15 mouse cellular contexts compared by ENCODE assay signal in genomic region chr8:13010313-13010712, GRCm38 (mm10). TPM values are rescaled to one million over a fixed set of nuclear protein-coding genes. Genes with fewer than 3 reads are reported as not detected.
A peak's percentile ranks its signal among the peaks of the same experiment; 100 is the strongest.
DNase-seq lines count a peak whose midpoint lies in the region; ATAC-seq and TF ChIP-seq lines count a peak whose summit lies in the region.
"Had no signal": no experiment of that assay in that cellular context is flagged by ENCODE, and none has a peak within 500 bp of the region (broad histone marks: within the 10 kb centered on the region; RNA-seq: fewer than 3 reads in every experiment).

No protein-coding gene starts in this region.

- H3K79me2 ChIP-seq in MEL (ENCODE audit: control insufficient read depth, insufficient read depth, low read length, poor library complexity) = no peaks in the 10 kb centered on the region
- no peaks in the 10 kb centered on the region for H3K79me2 ChIP-seq in liver, adult 2 months (ENCODE audit: control insufficient read depth, insufficient read depth, low read length)

- TF ChIP-seq EP300 in MEL (IDR thresholded peaks at IDR 0.05; ENCODE audit: low read depth in 1 of 2, low read length in 2 of 2) = no peak

- no peak for TF ChIP-seq POLR2A in MEL (IDR thresholded peaks at IDR 0.05; ENCODE audit: control insufficient read depth in 1 of 2, insufficient read depth in 1 of 2, low read depth in 1 of 2, low read length in 2 of 2, poor library complexity in 1 of 2)
- TF ChIP-seq POLR2A in liver, adult 2 months (IDR thresholded peaks at IDR 0.05; ENCODE audit: extremely low read depth, insufficient read depth, low read length) = no peak

- no peak overlapping the region for H3K27ac ChIP-seq in hindbrain, postnatal 0 days
- no peak overlapping the region for H3K27ac ChIP-seq in hindbrain, embryonic 12.5 days
- H3K27ac ChIP-seq in MEL (ENCODE audit: control insufficient read depth, low read depth, low read length) = no peak overlapping the region
- H3K27ac ChIP-seq in liver, adult 2 months (replicated peaks; ENCODE audit: insufficient read depth, low read depth, low read length) = no peak overlapping the region
- H3K27ac ChIP-seq: heart, embryonic 10.5 days; limb, embryonic 13.5 days had no signal

- no peaks in the 10 kb centered on the region for H3K27me3 ChIP-seq in hindbrain, postnatal 0 days (ENCODE audit: insufficient read depth, low read length)
- H3K27me3 ChIP-seq in hindbrain, embryonic 12.5 days = no peaks in the 10 kb centered on the region
- H3K27me3 ChIP-seq in MEL (ENCODE audit: control insufficient read depth in 1 of 2, insufficient read depth in 2 of 2, low read length in 2 of 2) = peaks cover 0 to 1% of the 10 kb centered on the region in 2 experiments; a peak in 1 of 4 replicates
- H3K27me3 ChIP-seq in liver, adult 2 months (ENCODE audit: control insufficient read depth, insufficient read depth, low read length) = no peaks in the 10 kb centered on the region
- H3K27me3 ChIP-seq: limb, embryonic 13.5 days had no signal

- peaks cover 96% of the 10 kb centered on the region for H3K36me3 ChIP-seq in hindbrain, postnatal 0 days (ENCODE audit: insufficient read depth, low read length)
- H3K36me3 ChIP-seq in hindbrain, embryonic 12.5 days = peaks cover 94% of the 10 kb centered on the region
- no peaks in the 10 kb centered on the region for H3K36me3 ChIP-seq in MEL (ENCODE audit: control insufficient read depth in 1 of 2, insufficient read depth in 2 of 2, low read length in 2 of 2)
- no peaks in the 10 kb centered on the region for H3K36me3 ChIP-seq in liver, adult 2 months (ENCODE audit: control insufficient read depth, insufficient read depth, low read length)

- no peaks in the 10 kb centered on the region for H3K4me1 ChIP-seq in hindbrain, postnatal 0 days (ENCODE audit: insufficient read depth, low read length)
- no peaks in the 10 kb centered on the region for H3K4me1 ChIP-seq in hindbrain, embryonic 12.5 days
- H3K4me1 ChIP-seq in MEL (ENCODE audit: control insufficient read depth in 1 of 2, insufficient read depth in 2 of 2, low read length in 2 of 2) = no peaks in the 10 kb centered on the region
- H3K4me1 ChIP-seq in liver, adult 2 months (ENCODE audit: control insufficient read depth, insufficient read depth, low read length) = no peaks in the 10 kb centered on the region
- H3K4me1 ChIP-seq: limb, embryonic 13.5 days had no signal

- peak; percentile 32 for TF ChIP-seq CTCF in hindbrain, postnatal 0 days (IDR thresholded peaks at IDR 0.05; ENCODE audit: low read depth)
- peak in 2 of 3 experiments; percentile 21 to 30; a peak in 3 of 6 replicates for TF ChIP-seq CTCF in MEL (IDR thresholded peaks at IDR 0.05 in 2 of 3, conservative IDR thresholded peaks at IDR 0.05 in 1 of 3; ENCODE audit: control insufficient read depth in 1 of 3, insufficient read depth in 1 of 3, low read depth in 2 of 3, low read length in 3 of 3, poor library complexity in 1 of 3, severe bottlenecking in 1 of 3)
- TF ChIP-seq CTCF in liver, adult 2 months (IDR thresholded peaks at IDR 0.05; ENCODE audit: low read depth, low read length) = peak; percentile 90

- no peak; the same call in 1 of the 2 replicates for TF ChIP-seq RAD21 in MEL (IDR thresholded peaks at IDR 0.05; ENCODE audit: low read depth, low read length)

- peak; percentile 13 for DNase-seq in hindbrain, postnatal 0 days (ENCODE audit: low spot score)
- peak; percentile 11 for DNase-seq in MEL (ENCODE audit: low read depth, low spot score)
- peak; percentile 84 for DNase-seq in liver, adult 2 months (ENCODE audit: extremely low read depth, low read depth, low spot score)
- peak; percentile 17 for DNase-seq in lung, postnatal 14 days
- no peak for DNase-seq in left cerebral cortex, adult 18-20 months (ENCODE audit: low spot score in 2 of 2)
- DNase-seq in spleen, postnatal 36 days (ENCODE audit: low spot score in 2 of 2) = no peak
- no peak for DNase-seq in gastrocnemius, postnatal 4 days (ENCODE audit: low spot score in 2 of 2)
- DNase-seq: adrenal gland, postnatal 10 days; kidney, adult 18-20 months; thymus, postnatal 4 days had no signal

- ATAC-seq in hindbrain, postnatal 0 days = no peak
- ATAC-seq in hindbrain, embryonic 12.5 days (ENCODE audit: low FRiP score) = no peak

- no peak overlapping the region for H3K4me3 ChIP-seq in hindbrain, postnatal 0 days (ENCODE audit: low read length)
- H3K4me3 ChIP-seq in hindbrain, embryonic 12.5 days = no peak overlapping the region
- no peak overlapping the region for H3K4me3 ChIP-seq in MEL (ENCODE audit: control insufficient read depth in 1 of 2, insufficient read depth in 1 of 2, low read depth in 2 of 2, low read length in 2 of 2)
- H3K4me3 ChIP-seq in liver, adult 2 months (ENCODE audit: insufficient read depth, low read depth, low read length) = no peak overlapping the region
- H3K4me3 ChIP-seq: heart, embryonic 10.5 days; limb, embryonic 13.5 days had no signal

- 73% methylated on average over 4 of the region's 4 CpGs for WGBS in hindbrain, postnatal 0 days
- 58% methylated on average over 4 of the region's 4 CpGs for WGBS in hindbrain, embryonic 12.5 days
- WGBS in liver, adult 2 months = 22% methylated on average over 4 of the region's 4 CpGs

- H3K9ac ChIP-seq in hindbrain, postnatal 0 days (replicated peaks; ENCODE audit: low read length) = no peak overlapping the region
- H3K9ac ChIP-seq in hindbrain, embryonic 12.5 days = no peak overlapping the region
- H3K9ac ChIP-seq in MEL (ENCODE audit: control insufficient read depth, low read depth, low read length, poor library complexity, severe bottlenecking) = no peak overlapping the region
- no peak overlapping the region for H3K9ac ChIP-seq in liver, adult 2 months (ENCODE audit: low read depth, low read length)
- H3K9ac ChIP-seq: limb, embryonic 13.5 days had no signal

- H3K9me3 ChIP-seq in hindbrain, postnatal 0 days (ENCODE audit: low read length) = no peaks in the 10 kb centered on the region
- H3K9me3 ChIP-seq in hindbrain, embryonic 12.5 days (replicated peaks) = no peaks in the 10 kb centered on the region
- no peaks in the 10 kb centered on the region for H3K9me3 ChIP-seq in MEL (replicated peaks; ENCODE audit: insufficient read depth, low read length)

- H3K4me2 ChIP-seq in hindbrain, postnatal 0 days (ENCODE audit: low read depth, low read length) = no peak overlapping the region
- no peak overlapping the region for H3K4me2 ChIP-seq in hindbrain, embryonic 12.5 days (replicated peaks)
- H3K4me2 ChIP-seq: limb, embryonic 13.5 days had no signal

TF ChIP-seq in MEL, 35 proteins besides CTCF, POLR2A, EP300 and RAD21:
- TF ChIP-seq UBTF (IDR thresholded peaks at IDR 0.05; ENCODE audit: borderline replicate concordance, insufficient read depth, low read depth, low read length) = no peak
- TF ChIP-seq HCFC1 (IDR thresholded peaks at IDR 0.05; ENCODE audit: low read depth, low read length) = no peak
- TF ChIP-seq SMC3 (IDR thresholded peaks at IDR 0.05; ENCODE audit: low read depth, low read length) = peak; percentile 17
- TF ChIP-seq ZC3H11A (IDR thresholded peaks at IDR 0.05; ENCODE audit: low read depth, low read length) = peak; percentile 3; the same call in 1 of the 2 replicates

RNA-seq across cellular contexts. Expression of gene F7, which starts 15.5 kb away (rescaled TPM):
- 0.10 TPM in 1 of 2 replicates, not detected in the other for total RNA-seq in hindbrain, postnatal 0 days (2014; rRNA removed)
- polyA plus RNA-seq in hindbrain, postnatal 0 days (2015; fragmentation: Nextera tagmentation; extraction: Ambion mirVana) = not detected in 2 replicates
- polyA plus RNA-seq in hindbrain, embryonic 12.5 days (2016; fragmentation: Nextera tagmentation; extraction: Ambion mirVana) = not detected in 2 replicates
- not detected in 2 replicates for total RNA-seq in MEL (2012; rRNA removed)
- not detected for polyA plus RNA-seq in MEL (2012; ENCODE audit: insufficient read depth in 1 of 2, insufficient read length in 2 of 2, low read depth in 1 of 2, low replicate concordance in 2 of 2, missing spikeins in 1 of 2)
- total RNA-seq in liver, adult 2 months (2014; rRNA removed) = 95.0 and 117 TPM in 2 replicates
- polyA plus RNA-seq in liver, adult 2 months (2012; rRNA removed) = 173 and 185 TPM in 2 replicates
- under 1 TPM in 1 of 2 experiments, not detected in 1; 0.19 TPM for total RNA-seq in left cerebral cortex, adult 18-20 months (2021)
- under 1 TPM in 1 of 2 experiments, not detected in 1; 0.18 TPM for total RNA-seq in gastrocnemius, postnatal 4 days (2021)
- polyA plus RNA-seq: limb, embryonic 13.5 days had no signal

RNA-seq across cellular contexts. Expression of gene F10, which starts 26.8 kb away (rescaled TPM):
- 0.05 TPM in 1 of 2 replicates, not detected in the other for total RNA-seq in hindbrain, postnatal 0 days (2014; rRNA removed)
- 0.14 and 0.34 TPM in 2 replicates for polyA plus RNA-seq in hindbrain, postnatal 0 days (2015; fragmentation: Nextera tagmentation; extraction: Ambion mirVana)
- 0.59 and 0.66 TPM in 2 replicates for polyA plus RNA-seq in hindbrain, embryonic 12.5 days (2016; fragmentation: Nextera tagmentation; extraction: Ambion mirVana)
- 0.04 TPM in 1 of 2 replicates, not detected in the other for total RNA-seq in MEL (2012; rRNA removed)
- polyA plus RNA-seq in MEL (2012; ENCODE audit: insufficient read depth in 1 of 2, insufficient read length in 2 of 2, low read depth in 1 of 2, low replicate concordance in 2 of 2, missing spikeins in 1 of 2) = under 1 TPM in 1 of 2 experiments, not detected in 1; 0.03 TPM
- 374 and 399 TPM in 2 replicates for total RNA-seq in liver, adult 2 months (2014; rRNA removed)
- polyA plus RNA-seq in liver, adult 2 months (2012; rRNA removed) = 267 and 371 TPM in 2 replicates
- not detected for total RNA-seq in left cerebral cortex, adult 18-20 months (2021)
- total RNA-seq in gastrocnemius, postnatal 4 days (2021) = 1 to 10 TPM in 1 of 2 experiments, not detected in 1; 1.7 TPM
- total RNA-seq: layer of hippocampus, postnatal 10 days had no signal

RNA-seq across cellular contexts. Expression of gene Proz, which starts 50.4 kb away (rescaled TPM):
- not detected in 2 replicates for total RNA-seq in hindbrain, postnatal 0 days (2014; rRNA removed)
- 0.40 and 0.58 TPM in 2 replicates for polyA plus RNA-seq in hindbrain, postnatal 0 days (2015; fragmentation: Nextera tagmentation; extraction: Ambion mirVana)
- polyA plus RNA-seq in hindbrain, embryonic 12.5 days (2016; fragmentation: Nextera tagmentation; extraction: Ambion mirVana) = 0.65 and 0.68 TPM in 2 replicates
- total RNA-seq in MEL (2012; rRNA removed) = 0.10 and 0.12 TPM in 2 replicates
- polyA plus RNA-seq in MEL (2012; ENCODE audit: insufficient read depth in 1 of 2, insufficient read length in 2 of 2, low read depth in 1 of 2, low replicate concordance in 2 of 2, missing spikeins in 1 of 2) = under 1 TPM in 1 of 2 experiments, not detected in 1; 0.54 TPM
- 240 and 252 TPM in 2 replicates for total RNA-seq in liver, adult 2 months (2014; rRNA removed)
- 374 and 460 TPM in 2 replicates for polyA plus RNA-seq in liver, adult 2 months (2012; rRNA removed)
- total RNA-seq in left cerebral cortex, adult 18-20 months (2021) = not detected
- total RNA-seq in gastrocnemius, postnatal 4 days (2021) = under 1 TPM; 0.12 to 0.49 TPM
- total RNA-seq: hematopoietic stem cell, adult 5-6 weeks; layer of hippocampus, postnatal 10 days had no signal

Comparison
In these comparisons a context has a peak if more than half of its experiments do, and no peak if none do; other contexts are left out.
1. DNase-seq: peak in hindbrain, postnatal 0 days (single experiment), MEL (single experiment), liver, adult 2 months (single experiment) and lung, postnatal 14 days (single experiment); none in left cerebral cortex, adult 18-20 months (0 of 2), spleen, postnatal 36 days (0 of 2) and gastrocnemius, postnatal 4 days (0 of 2).
2. CTCF ChIP-seq: peak in every context shown above with its lines; median percentile 90 in liver, adult 2 months; 32 in hindbrain, postnatal 0 days; 26 in MEL.
3. RNA of gene F7, which starts 15.5 kb away (total RNA-seq): 95.0 to 117 TPM in liver, adult 2 months; 0.19 TPM in left cerebral cortex, adult 18-20 months, 0.18 TPM in gastrocnemius, postnatal 4 days, 0.10 TPM in hindbrain, postnatal 0 days and not detected in MEL; every median in the first group is over 10 times any median in the second.
4. RNA of gene F10, which starts 26.8 kb away (total RNA-seq): 374 to 399 TPM in liver, adult 2 months; 1.7 TPM in gastrocnemius, postnatal 4 days, 0.05 TPM in hindbrain, postnatal 0 days, not detected in left cerebral cortex, adult 18-20 months and 0.04 TPM in MEL; every median in the first group is over 100 times any median in the second.
5. RNA of gene Proz, which starts 50.4 kb away (total RNA-seq): 240 to 252 TPM in liver, adult 2 months; 0.12 to 0.49 TPM in gastrocnemius, postnatal 4 days, 0.10 to 0.12 TPM in MEL, not detected in hindbrain, postnatal 0 days and not detected in left cerebral cortex, adult 18-20 months; every median in the first group is over 100 times any median in the second.